Mouse (Mus musculus) granulocyte monocyte progenitor cell, adult 5-6 weeks (primary cell): ENCODE measurements at regions not wholly inside any gene's neighbourhood (a gene's known extent, or its start where the extent isn't known, plus 50 kb on each side); places are given as distances from the start of the nearest gene placed in this dataset.

ENCODE experiments used
- ATAC-seq: replicated peaks from 2 replicates; pipeline ENCODE4 v1.8.0; 2016; ENCODE audit warnings: mild to moderate bottlenecking, moderate TSS enrichment, inconsistent platforms; ENCODE audit not compliant: poor library complexity, severe bottlenecking

DNA sequence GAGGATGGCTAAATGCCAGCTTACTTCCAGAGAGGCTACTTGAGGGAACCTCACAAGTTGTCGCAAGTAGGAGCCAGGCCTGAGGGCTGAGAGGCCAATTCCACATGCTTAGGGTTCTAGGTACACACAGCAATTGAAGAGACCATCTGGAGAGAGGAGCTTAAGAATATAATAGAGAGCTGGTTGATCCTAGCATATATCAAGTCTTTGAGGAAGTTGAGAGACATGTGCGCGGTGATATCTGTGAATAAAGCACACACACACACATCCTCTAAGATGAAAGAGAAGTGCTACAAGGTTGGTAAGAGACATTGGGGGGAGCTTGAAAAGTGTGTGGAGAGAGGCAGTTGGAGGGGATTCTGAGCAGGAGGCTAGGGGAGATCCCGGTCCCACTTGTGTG lies 189.5 kb downstream of the Zfp462 start:
- no peak for ATAC-seq

DNA sequence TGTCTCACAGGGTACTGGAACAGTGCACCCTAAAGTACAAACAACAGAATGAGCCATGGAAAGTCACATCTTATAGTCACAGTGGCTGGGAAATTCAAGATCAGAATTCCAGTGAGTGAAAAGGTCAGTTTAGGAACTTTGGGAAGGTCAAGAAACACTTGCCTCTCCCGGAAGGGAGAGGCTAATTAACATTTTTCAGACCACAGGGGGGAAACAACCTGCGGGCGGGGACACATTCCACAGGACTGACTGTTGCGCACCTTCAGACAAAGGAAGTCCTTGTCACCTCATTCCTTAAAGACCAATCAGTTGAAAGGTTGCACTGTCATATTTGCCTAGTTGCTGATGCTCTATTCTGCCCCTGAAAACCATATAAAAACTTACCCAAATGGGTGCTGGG lies 189.9 kb downstream of the Zfp462 start:
- no peak for ATAC-seq

DNA sequence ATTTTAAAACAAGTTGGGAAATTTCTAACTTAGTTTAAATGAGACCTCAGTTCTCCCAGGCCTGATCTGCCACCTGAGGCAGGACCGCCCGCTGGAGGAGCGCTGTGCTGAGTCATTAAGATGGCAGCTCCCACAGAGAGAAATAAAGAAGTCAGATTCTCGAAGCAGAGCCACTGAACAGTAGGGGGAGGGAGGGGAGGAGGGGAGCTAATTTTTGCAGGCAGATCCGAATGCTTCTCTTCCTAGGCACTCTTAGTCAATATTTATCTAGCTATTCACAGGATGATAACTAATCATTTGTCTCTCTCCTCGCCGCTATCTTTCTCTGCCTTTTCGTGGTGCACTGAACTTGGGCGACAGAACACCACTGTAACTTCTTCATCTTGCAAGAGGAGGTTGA lies 191.4 kb downstream of the Zfp462 start:
- ATAC-seq: no peak

DNA sequence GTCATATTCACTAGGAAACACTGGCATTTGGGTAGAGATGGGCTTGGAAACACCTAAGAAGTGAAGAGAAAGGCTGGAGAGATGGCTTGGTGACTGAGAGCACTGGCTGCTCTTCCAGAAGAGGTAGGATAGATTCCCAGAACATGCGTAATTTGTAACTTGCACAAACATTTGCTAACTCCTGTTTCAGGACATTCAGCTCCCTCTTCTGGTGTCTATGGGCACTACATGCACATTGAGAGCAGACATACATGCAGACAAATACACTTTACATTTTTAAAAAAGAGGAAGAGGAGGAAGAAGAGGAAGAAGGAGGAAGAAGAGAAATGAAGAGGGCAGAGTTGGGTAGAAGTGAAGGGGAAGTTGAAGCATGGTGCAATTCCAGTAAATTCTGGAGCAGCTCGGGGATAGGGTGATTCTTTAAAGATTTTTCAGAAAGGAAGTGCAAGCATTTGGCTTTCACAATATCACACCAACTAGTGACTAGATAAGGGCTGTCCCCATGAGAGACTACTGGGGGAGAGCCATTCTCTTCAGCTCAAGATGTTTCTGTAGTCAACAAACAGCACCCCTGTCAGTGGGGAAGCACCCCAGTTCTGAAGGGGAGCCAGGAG lies 193.0 kb downstream of the Zfp462 start:
- peak; percentile 92 for ATAC-seq

DNA sequence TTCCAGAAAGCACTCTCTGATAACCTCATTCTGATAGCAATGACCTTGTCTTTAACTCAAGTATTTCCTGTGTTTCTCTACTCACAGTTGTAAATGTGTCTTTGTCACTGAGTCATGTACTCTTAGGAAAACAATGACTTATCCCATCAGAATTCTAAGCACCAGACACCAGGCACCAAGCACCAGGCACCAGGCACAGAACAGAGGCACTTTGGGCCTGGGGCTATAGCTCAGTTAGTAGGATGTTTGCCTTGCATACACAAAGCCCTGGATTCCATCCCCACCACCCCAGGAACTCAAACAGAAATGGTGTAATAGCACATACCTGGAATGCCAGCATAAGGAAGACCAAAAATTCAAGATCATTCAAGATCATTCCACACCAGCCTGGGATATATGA lies 196.5 kb downstream of the Zfp462 start:
- ATAC-seq: no peak

DNA sequence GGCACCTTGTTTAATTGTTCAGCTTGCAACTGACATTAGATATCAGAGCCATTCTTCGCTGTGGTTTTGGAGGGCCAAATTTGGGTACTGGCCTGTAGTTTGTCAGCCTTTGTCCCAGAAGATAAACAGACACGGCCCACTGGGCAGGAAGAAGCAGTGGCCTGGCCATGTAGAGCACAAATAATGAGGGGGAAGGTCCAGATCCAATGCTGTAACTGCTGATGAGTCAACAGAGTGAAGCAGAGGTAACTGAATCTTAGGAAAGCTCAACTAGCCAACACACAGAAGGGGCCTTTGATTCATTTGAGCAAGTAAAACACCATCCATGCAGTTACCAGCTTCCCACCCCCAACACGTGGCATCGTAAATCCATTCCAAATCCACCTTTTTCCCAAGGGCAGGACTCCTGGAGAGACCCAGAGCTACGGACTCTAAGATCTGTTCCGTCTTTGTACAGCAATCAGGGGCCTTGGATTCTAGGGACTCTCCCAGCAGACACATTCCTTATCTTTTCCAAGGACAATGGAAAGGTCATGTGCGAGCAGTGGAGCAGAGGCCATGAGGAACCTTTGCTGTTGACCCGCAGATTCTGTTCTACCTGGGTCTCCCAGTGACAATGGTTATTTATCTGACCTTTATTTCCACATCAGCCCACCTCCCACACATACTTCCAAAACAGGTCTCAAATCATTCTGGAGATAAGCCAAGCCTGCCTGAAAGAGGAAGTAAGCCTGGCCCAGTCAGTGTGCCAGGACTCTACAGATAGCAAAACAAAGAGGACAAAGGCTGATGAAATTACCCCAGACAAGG lies 197.3 kb downstream of the Zfp462 start:
- ATAC-seq: peak; percentile 61

DNA sequence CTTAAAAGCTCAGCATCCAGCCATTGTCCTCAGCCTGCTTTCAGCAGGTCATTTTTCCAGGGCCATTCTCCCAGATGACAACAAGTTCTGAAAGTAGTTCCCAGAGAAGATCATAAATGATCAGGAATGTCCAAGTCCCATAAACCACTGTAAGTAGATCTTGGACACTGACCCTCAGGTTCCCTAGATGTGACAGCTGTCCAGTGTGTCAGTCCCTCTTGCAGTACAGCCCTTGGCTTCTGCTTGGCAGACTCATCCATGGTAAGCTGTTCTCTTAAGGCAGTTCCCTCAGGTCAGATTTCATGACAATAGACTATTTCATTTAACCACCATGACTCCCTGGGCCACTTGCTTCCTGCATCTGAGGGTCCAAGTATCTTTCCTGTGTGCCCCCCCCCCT lies 198.6 kb downstream of the Zfp462 start:
- ATAC-seq: no peak

DNA sequence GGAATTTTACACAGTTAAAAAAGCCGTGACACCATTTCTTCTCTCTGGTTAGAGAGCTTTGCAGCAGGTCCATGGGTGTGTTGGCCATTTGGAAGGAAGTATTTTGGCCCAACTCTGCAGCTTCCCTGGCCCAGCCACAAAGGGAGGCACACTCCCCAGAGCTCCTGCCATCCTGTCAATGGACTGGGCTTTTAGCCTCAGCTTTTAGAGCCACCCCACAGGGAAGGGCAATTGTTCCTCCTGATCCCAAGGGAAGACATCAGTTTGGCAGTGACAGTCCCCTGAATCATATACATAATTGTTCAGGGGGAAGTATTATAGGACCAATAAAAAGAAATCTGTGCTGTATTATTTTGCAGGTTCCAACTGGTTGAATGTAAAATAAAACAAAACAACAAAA lies 200.1 kb downstream of the Zfp462 start:
- ATAC-seq: no peak

DNA sequence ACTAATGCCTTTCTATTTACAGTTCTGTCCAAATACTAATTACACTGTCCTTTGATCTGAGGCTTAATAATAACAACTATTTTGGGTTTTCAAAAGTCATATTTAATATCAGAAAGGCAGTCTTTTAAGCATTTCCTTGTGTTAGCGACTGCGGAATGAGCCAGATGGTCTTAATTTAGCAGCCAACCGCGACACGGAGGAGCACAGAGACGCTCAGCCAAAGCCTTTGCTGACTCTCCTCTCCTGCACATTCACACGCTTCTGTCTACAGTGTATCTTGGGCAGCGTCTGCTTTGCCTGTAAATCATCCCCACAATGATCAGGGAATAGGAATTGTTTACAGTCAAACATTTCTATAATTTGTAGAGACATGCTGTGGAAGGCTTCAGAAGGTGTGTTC lies 201.1 kb downstream of the Zfp462 start:
- no peak for ATAC-seq

DNA sequence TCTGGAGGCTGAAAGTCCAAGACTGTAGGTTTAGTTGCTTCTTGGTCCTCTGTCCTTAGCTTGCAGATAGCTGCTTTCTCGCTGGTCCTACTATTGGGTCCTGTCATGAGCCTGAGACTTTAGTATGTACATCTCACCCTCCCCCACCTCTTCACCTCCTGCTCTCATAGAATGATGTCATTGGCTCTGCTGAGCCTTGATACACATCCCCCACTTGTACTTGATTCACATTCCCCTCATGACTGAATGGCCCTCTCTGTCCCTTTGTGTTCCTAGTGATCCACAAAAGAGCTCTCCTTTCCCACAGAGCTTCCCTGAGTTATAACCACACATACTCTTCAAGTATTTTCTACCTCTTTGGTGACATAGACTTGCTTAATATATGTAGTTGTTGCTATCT lies 201.5 kb upstream of the Rad23b start:
- no peak for ATAC-seq

DNA sequence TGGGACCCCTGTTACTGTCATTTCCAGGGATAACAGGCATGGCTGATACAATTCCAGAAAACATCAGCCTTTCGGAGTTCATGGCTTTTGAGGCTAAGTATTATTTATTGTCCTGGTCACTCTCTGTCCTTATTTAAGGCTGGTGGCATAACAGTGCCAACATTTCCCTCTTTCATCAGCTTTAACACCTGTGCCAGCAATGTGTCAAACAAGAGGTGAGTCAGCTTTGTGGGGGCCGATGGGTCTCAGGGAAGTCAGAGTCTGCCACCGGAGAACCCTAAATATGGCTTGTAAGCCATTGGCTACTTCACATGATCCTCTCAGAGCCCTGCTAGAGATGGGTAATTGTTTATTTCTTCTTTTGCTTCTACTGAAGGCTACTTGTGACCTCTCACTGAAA lies 195.3 kb upstream of the Rad23b start:
- ATAC-seq: no peak

DNA sequence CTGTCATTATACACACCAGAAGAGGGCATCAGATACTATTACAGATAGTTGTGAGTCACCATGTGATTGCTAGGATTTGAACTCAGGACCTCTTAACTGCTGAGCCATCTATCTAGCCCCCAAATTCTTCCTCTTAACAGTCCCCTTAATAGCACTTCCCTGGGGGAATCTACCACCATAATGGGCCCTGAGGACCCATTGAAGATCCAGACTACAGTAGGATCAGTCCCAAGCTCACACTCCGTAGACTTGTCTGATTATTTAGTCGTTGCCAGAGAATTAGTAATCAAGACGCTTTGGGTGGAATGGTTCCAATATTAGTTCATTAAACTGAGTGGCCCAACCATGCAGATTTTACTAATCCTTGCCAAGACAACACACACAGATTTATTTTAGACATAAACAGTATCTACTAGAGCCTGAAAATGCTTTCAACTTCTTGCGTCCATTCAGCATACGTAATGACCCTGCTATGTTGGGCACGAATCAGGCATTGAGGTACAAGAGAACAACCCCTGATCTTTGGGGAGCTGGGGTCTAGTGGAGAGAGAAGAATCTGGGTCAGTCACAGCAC lies 191.6 kb upstream of the Rad23b start:
- ATAC-seq: no peak

DNA sequence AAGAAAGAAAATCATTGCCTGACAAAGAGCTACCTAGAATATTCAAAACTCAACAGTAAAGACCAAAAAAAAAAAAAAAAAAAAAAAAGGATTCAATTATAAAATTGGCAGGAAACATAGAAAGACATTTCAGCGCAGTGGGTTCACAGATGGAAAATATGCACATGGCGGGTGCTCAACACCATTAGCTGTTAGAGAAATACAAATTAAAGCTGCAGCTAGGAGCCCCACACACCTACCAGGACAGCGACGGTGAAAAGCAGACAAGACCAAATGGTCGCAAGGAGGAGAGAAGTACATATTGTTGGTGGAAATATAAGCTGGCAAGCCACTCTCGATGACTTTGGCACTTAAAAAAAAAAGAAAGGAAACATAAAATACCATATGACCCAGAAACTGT lies 183.6 kb upstream of the Rad23b start:
- no peak for ATAC-seq

DNA sequence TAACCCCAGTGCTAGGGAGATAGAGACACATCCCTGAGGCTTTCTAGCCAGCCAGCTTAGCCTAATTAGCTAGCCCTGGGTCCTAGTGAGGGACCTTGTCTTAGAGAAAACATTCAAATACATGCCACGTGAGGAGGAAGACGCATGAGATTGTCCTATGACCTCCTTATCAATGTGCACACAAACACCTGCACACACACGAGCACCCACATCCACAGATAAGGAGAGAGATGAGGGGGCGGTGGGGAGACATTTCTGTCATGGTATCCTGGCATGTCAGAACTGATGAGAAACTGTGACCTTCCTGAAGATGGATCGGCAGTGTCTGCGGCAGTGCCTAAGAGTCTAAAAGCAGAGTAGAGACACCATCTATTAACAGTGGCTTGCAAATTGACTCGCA lies 180.8 kb upstream of the Rad23b start:
- no peak for ATAC-seq

DNA sequence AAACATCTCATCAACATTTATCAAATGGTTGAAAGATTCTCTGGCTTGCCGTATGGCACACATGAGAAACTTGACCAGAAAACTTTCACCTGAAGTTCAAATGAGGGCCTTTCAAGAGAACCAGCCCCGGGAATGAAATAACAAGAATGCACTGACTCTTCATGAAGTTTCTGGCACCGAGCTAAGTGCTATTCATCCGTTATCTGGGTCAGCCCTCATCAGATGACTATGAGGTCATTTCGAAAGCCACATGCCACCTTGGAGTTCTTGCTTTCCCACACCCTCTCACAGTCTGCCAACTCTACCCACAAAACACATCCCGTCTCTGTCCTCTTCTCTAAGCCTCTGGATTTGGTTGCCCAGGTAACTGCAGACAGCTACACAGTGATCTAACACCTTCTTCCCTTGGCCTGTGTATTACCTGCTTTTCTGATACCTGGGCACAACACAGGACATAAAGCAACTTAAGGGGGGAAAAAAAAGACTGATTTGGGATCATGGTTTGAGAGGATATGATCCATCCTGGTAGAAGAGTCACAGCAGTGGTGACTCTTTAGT lies 177.4 kb upstream of the Rad23b start:
- ATAC-seq: no peak

DNA sequence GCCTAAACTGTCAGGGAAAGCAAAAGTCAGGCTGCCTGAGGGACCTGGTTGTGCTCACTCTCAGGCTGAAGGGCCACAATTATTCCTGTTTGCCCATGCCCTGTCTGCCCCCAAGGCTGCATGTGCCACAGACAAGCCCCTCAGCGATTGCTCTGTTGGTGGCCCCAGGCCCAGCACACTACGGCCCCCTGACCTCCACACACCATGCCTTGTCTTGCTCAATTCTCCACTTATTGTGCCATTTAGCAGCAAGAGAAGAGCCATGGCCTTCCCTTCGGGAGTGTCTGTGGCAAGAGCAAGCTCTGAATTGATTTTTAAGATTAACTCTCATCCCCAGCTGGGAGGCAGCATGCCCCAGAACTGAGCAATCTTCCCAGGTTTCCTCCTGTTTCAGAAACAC lies 173.8 kb upstream of the Rad23b start:
- ATAC-seq: no peak

DNA sequence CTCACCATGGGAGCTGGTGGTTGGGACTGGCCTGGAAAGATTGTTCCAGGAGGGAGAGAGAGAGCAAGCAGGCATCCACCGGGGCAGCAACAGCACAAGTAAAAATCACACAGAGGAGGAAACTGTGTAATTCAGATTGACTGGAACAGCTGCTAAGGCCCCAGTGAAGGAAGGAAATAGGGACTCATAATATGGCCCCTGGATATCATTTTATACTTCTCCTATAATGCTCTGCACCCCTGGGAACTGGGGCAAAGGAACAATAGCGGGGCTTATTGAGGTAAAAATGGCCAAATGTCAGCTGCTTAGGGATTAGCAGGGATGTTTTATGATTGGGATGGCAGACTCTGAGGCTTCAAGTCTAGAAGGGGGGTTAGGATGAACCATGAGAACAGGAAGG lies 170.4 kb upstream of the Rad23b start:
- ATAC-seq: no peak

DNA sequence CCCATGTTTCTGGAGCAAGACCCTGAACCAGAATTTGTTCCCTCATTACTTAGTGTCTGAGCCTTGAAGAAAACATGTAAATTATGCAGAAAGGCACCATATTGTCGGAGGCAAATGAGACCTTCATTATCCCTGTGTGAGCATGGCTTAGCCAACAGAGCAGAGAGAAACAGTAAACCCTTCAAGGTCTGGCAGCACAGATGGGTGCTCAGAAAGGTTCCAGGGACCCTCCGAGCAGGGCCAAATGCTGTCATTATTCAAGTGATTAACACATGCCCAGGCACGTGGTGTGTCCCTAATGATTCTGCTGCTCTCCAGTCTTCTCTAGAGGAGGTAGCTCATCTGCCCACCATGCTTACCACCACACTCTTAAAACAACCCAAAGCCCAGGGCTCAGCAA lies 166.3 kb upstream of the Rad23b start:
- no peak for ATAC-seq

DNA sequence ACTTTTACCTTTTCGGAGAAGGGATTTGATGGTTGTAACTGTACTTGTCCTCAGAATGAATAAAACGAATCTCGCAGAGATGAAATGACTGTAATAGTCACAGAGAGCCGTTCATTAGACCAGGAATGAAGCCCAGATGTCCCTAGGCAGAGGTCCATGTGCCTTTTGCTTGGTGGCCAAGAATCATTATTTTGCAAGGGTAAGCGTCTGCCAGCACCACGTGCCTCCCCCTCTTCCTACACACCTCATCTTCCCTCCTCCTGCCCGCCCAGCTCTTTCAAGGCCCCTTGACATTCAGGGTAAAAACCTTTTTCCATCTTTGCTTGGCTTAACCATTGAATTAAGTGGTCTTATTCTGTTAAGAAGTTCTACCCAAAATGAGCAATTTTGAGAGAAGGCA lies 161.1 kb upstream of the Rad23b start:
- ATAC-seq: no peak

DNA sequence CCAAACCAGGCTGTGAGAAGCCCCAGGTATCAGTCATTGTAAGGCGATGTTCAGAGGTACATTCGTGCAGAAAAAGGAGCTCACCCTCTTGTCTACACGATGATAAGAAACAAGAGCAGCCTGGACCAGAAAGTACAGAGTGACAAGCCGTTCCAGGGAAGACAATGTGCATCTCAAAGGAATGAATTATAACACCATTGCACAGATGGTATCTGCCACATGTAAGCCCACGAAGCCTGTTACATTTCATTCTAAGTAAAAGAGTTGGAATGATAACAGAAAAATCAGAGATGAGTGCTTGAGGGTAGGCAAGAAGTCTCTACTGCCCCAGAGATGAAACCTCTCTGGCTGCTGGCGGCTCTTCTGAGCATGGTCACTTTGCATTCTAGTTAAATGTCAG lies 159.3 kb upstream of the Rad23b start:
- no peak for ATAC-seq

DNA sequence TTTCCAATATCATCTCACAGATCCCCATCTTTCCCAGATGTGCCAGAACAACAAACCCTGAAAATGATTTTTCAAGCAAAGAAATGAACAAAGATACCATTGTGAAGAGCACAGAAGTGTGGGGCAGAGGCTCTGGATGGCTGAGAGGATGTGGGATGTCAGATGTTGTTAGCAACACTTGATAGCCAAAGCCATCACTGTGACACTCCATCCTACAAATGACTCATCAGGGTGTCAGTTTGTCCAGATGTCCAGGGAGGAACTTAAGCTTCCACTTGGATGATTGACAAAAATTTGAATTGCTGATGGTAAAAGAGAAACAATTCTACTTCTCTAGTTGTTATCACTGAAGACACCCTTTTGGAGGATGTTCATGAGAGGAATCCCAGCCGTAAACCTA lies 155.8 kb upstream of the Rad23b start:
- no peak for ATAC-seq

DNA sequence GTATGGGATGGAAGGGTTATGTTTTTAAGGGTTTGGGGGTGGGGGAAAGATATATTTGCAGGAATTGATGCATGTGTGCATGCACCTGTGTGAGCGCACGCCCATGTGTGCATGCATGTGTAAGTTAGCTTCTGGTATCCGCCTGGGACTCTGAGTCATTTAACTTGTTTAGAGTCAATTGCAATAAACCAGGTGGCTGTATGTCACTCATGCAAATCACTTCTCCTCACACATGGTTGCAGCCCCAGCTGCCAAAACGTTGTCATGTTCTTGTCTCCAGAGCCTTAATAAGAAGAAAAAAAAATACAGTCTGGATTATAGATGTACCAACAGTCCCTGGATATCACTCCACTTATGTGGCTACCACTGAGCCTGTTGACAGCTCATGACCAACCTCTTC lies 155.3 kb upstream of the Rad23b start:
- no peak for ATAC-seq
